Mouse (Mus musculus) layer of hippocampus, adult 18-20 months (tissue): ENCODE results near the gene Prcd. TPM values are rescaled to one million over a fixed set of nuclear protein-coding genes. Genes with fewer than 3 reads are reported as not detected.
"Not testable (repeated sequence)": the region's sequence is repeated elsewhere in the genome, so short reads cannot be mapped to it uniquely, and the experiment has no call there.

ENCODE experiments used
- DNase-seq, 2 experiments: peaks; one replicate each; pipeline ENCODE4 v3.0.0; 2022; ENCODE audit warnings: low spot score in 2 of 2
- total RNA-seq, 2 experiments: library from RNA; stranded (reverse); gene quantifications; 2 replicates each; pipeline ENCODE4 v1.2.3; 2021

Prcd gene
- total RNA-seq, 2 experiments from 2014 or later, result 5.6 to 5.8 TPM

GRCm38 (mm10) chr11:116668381-116668825 lies 15.1 kb downstream of the Prcd start:
- no peak for DNase-seq

GRCm38 (mm10) chr11:116668839-116669238 lies 15.5 kb downstream of the Prcd start:
- DNase-seq, result no peak

- DNase-seq, result no peak
These were observed 16.0 kb downstream of the Prcd start for GRCm38 (mm10) chr11:116669316-116669715.

- no peak for DNase-seq
These were observed 16.5 kb downstream of the Prcd start for GRCm38 (mm10) chr11:116669787-116670365.

GRCm38 (mm10) chr11:116670386-116670785 lies 17.1 kb downstream of the Prcd start:
- DNase-seq, result no peak

GRCm38 (mm10) chr11:116671112-116671844 lies 17.9 kb downstream of the Prcd start:
- DNase-seq, result peak; percentile 94 to 98

- DNase-seq, result no peak
These were observed 18.6 kb downstream of the Prcd start for GRCm38 (mm10) chr11:116671845-116672434.

- DNase-seq, result no peak
These were observed 19.3 kb downstream of the Prcd start for GRCm38 (mm10) chr11:116672595-116672994.

- DNase-seq, result no peak
These were observed 20.1 kb downstream of the Prcd start for GRCm38 (mm10) chr11:116673410-116673809.

- no peak for DNase-seq
These were observed 21.5 kb downstream of the Prcd start for GRCm38 (mm10) chr11:116674616-116675379.

GRCm38 (mm10) chr11:116675429-116675828 lies 22.1 kb downstream of the Prcd start:
- not testable (repeated sequence) for DNase-seq

GRCm38 (mm10) chr11:116676175-116676976 lies 23.0 kb downstream of the Prcd start:
- DNase-seq, result no peak

GRCm38 (mm10) chr11:116677711-116678441 lies 24.5 kb downstream of the Prcd start:
- DNase-seq, result no peak

GRCm38 (mm10) chr11:116679148-116679547 lies 25.8 kb downstream of the Prcd start:
- no peak for DNase-seq

- DNase-seq, result no peak
These were observed 27.2 kb downstream of the Prcd start for GRCm38 (mm10) chr11:116680321-116681091.

GRCm38 (mm10) chr11:116681147-116681546 lies 27.8 kb downstream of the Prcd start:
- DNase-seq, result no peak

- DNase-seq, result no peak
These were observed 29.3 kb downstream of the Prcd start for GRCm38 (mm10) chr11:116682501-116683144.

- no peak for DNase-seq
These were observed 30.4 kb downstream of the Prcd start for GRCm38 (mm10) chr11:116683777-116684176.

- DNase-seq, result no peak
These were observed 32.4 kb downstream of the Prcd start for GRCm38 (mm10) chr11:116685729-116686128.
